Mouse (Mus musculus): ENCODE data around the gene Fancc. TPM values are rescaled to one million over a fixed set of nuclear protein-coding genes. Genes with fewer than 3 reads are reported as not detected.
A peak's percentile ranks its signal among the peaks of the same experiment; 100 is the strongest.

Gene Fancc
- total RNA-seq, 2 experiments from 2014 or later: 7.8 to 8.3 TPM

DNA sequence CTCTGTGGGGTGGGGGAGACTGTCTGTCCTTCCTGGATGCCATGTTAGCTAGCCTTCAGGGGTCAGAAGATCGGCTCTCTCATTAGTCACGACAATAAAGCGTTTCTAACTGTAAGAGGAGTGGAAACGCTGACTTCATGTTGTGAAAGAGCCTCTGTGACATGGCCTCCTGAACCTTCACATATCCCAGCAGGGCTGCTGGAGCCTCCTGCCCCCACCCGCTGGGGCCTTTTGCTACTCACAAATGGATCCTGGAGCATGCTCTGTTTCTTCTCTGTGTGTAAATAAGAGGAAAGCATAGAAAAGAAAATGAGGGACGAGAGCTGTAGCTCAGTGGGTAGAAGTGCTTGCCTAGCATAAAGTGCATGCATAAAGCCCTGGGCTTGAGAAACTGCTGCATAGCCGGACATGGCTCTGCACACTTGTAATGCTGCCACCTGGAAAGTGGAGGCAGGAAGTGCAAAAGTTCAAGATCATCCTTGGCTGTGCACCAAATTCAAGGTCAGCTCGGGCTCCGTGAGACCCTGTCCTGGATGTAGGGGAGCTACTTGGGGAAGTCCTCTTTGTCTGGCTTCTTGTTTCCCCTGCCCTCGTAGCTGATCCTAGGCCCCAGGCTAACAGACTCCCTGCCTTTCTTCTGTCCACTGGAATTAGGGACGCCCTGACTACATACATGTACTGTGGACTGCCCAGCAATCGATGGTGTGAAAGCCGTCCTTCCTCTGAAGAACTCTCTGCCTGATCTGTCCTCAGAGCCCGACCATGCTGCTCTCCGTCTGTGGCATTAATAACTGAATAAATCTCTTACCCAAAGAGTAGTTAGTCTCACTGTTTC, 202.5 kb downstream of the Fancc start:
- Histone ChIP-seq H3K4me3 (no peak overlapping the region), H3K27ac (peak overlapping the region; percentile 12; the same call in 1 of the 2 replicates)
- no peak for TF ChIP-seq CTCF (IDR thresholded peaks at IDR 0.05)
- DNase-seq (ENCODE audit: extremely low spot score in 1 of 2, low spot score in 2 of 2): no peak
- intact Hi-C loops (cut with DNase I): no loop called here

- DNase-seq (ENCODE audit: extremely low spot score in 1 of 2, low spot score in 2 of 2): no peak
- intact Hi-C loops (cut with DNase I): no loop called here
- Histone ChIP-seq H3K27ac (peak overlapping the region; percentile 12; the same call in 1 of the 2 replicates), H3K4me3 (no peak overlapping the region)
- no peak for TF ChIP-seq CTCF (IDR thresholded peaks at IDR 0.05)
Measured at GRCm38 (mm10) chr13:63293647-63294046, 203.4 kb downstream of the Fancc start.

DNA sequence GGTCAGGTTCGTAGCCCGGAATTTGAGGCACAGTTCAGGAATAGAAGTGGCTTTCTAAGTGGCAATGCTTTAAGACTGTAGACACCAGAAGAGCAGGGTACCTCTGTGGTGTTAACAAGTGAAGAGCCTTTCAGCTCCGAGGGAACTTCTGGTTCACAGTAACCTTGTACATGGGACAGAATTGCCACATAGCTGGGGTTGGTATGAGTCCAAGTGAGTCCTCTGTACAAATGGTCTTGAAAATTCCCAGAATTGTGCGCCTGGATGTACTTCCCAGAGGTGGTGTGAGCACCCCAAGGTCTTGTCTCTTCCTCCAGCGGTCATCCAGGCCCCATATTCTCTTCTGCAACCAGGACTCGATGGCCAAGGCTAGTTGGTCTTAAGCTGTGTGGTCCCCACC, 206.1 kb downstream of the Fancc start:
- TF ChIP-seq CTCF (IDR thresholded peaks at IDR 0.05): no peak
- Histone ChIP-seq H3K4me3 (no peak overlapping the region), H3K27ac (no peak overlapping the region)
- no peak for DNase-seq (ENCODE audit: extremely low spot score in 1 of 2, low spot score in 2 of 2)
- intact Hi-C loops (cut with DNase I): no loop called here

DNA sequence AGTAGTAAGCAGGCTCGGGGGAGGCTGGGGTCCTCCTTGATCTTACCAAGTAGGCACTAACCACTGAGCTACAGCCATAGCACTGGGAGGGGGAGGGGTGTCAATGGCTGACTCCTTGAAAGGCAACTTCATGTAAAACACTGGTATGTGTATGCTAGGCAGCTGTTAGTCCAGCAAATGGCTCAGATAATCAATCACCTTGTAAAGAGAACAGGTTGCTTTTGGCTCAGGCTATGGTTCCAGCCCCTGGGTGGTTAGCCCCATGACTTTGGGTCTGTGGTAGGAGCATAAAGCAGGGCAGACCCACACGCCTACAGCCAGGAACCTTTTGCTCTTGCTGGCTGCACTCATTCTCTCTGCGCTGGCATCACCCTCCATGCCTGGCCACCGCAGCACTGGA, 207.0 kb downstream of the Fancc start:
- Histone ChIP-seq H3K27ac (no peak overlapping the region), H3K4me3 (no peak overlapping the region)
- no peak for DNase-seq (ENCODE audit: extremely low spot score in 1 of 2, low spot score in 2 of 2)
- intact Hi-C loops (cut with DNase I): no loop called here
- TF ChIP-seq CTCF (IDR thresholded peaks at IDR 0.05): no peak

DNA sequence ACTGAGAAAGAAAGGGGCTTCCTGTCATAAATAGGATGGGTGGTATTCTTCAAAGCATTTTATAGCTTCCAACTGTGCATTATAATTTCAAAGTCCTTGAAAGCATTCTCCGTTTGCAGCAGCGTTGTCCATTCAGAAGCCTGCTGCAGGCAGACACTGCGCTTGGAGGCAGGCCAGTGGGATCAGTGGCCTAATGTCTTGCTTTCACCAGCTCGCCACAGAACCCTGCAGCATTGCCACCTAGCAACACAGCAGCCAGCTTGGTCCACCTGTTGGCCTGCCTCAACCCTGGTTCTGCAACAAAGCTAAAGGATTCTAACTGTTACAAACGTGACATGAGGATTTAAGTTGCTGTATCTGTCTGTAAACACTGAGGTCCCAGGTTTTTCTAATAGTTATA, 207.4 kb downstream of the Fancc start:
- TF ChIP-seq CTCF (IDR thresholded peaks at IDR 0.05): no peak
- Histone ChIP-seq H3K27ac (no peak overlapping the region), H3K4me3 (no peak overlapping the region)
- intact Hi-C loops (cut with DNase I): loop anchor here (2.0 kb wide), 1 partner anchor 39 kb away; no protein-coding TSS in a partner anchor
- DNase-seq (ENCODE audit: extremely low spot score in 1 of 2, low spot score in 2 of 2): no peak

GRCm38 (mm10) chr13:63289152-63289551, 207.9 kb downstream of the Fancc start:
- DNase-seq (ENCODE audit: extremely low spot score in 1 of 2, low spot score in 2 of 2): no peak
- Histone ChIP-seq H3K27ac (no peak overlapping the region), H3K4me3 (no peak overlapping the region)
- intact Hi-C loops (cut with DNase I): loop anchor here (2.0 kb wide), 1 partner anchor 40 kb away; no protein-coding TSS in a partner anchor
- TF ChIP-seq CTCF (IDR thresholded peaks at IDR 0.05): no peak

DNA sequence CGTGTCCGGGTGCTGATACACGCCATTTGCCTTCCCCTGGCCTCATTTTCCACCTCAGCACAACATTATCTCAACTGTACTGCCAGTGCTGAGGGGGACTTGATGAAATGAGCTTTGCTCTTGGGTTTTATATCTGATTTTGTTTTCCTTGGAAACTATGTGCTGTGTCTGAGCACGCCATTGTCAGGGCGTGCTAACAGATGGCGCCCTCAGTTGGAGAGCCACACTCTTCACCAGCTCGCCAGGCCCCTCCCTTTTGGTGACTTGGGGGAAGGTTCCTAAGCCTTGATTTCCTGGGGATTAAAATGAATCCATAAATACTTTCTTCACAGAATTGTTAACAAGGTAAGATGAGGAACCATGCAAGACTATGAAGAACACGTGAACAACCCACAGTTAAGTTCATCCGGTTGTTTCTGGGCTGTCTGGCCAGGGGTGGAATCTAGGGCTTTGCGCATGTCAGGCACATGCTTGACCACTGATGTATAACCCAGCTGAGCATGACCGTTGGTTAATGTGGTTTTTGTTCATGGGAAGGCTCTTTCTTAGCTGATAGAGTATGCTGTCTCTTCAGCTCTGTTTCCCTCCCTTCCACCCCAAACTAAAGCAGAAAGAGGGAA, 210.5 kb downstream of the Fancc start:
- intact Hi-C loops (cut with DNase I): no loop called here
- Histone ChIP-seq H3K4me3 (no peak overlapping the region), H3K27ac (no peak overlapping the region)
- no peak for DNase-seq (ENCODE audit: extremely low spot score in 1 of 2, low spot score in 2 of 2)
- TF ChIP-seq CTCF (IDR thresholded peaks at IDR 0.05): no peak; the same call in 1 of the 2 replicates

DNA sequence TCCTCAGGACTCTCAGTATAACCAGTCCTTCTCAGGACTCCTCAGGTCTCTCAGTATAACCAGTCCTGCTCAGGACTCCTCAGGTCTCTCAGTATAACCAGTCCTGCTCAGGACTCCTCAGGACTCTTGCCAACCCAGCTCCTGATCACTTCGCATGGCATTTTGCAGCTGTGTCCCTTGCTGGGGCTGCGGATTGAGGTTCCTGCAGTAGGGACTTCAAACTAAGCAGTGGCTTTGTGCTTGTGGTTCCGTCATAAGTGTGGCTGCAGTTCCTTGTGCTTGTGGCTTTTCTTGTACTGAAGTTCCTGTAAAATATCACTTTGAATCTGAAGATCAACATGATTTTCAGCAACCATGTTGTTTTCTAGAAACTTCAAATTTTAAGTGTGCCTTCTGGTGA, 212.3 kb downstream of the Fancc start:
- intact Hi-C loops (cut with DNase I): no loop called here
- no peak for DNase-seq (ENCODE audit: extremely low spot score in 1 of 2, low spot score in 2 of 2)
- H3K27ac ChIP-seq: no peak overlapping the region
- TF ChIP-seq CTCF (IDR thresholded peaks at IDR 0.05): no peak
- no peak overlapping the region for H3K4me3 ChIP-seq

GRCm38 (mm10) chr13:63283236-63283635, 213.8 kb downstream of the Fancc start:
- DNase-seq (ENCODE audit: extremely low spot score in 1 of 2, low spot score in 2 of 2): no peak
- no peak overlapping the region for H3K27ac ChIP-seq
- no peak for TF ChIP-seq CTCF (IDR thresholded peaks at IDR 0.05)
- no peak overlapping the region for H3K4me3 ChIP-seq
- intact Hi-C loops (cut with DNase I): no loop called here

DNA sequence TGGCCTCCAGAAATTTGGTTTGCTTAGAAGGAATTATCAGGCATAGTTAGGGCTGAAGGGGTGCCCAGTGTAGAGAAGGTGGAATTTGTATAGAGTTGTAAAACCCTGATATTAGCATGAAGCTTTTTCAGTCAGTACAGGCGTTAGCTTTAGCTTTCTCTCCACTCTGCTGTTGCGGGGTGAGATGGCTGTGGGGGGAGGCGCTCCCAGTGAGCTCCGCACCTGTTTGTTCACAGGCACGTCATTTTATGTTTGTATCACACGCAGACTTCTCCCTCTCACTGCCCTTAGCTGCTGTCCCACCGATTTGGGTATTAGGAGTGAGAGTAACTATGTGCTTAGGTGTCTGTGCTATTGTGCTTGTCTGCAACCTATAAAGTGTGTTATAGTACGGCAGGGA, 215.9 kb downstream of the Fancc start:
- Histone ChIP-seq H3K27ac (no peak overlapping the region), H3K4me3 (no peak overlapping the region)
- no peak for DNase-seq (ENCODE audit: extremely low spot score in 1 of 2, low spot score in 2 of 2)
- intact Hi-C loops (cut with DNase I): no loop called here
- no peak for TF ChIP-seq CTCF (IDR thresholded peaks at IDR 0.05)

GRCm38 (mm10) chr13:63280344-63280743, 216.7 kb downstream of the Fancc start:
- H3K4me3 ChIP-seq: no peak overlapping the region
- DNase-seq (ENCODE audit: extremely low spot score in 1 of 2, low spot score in 2 of 2): no peak
- intact Hi-C loops (cut with DNase I): no loop called here
- H3K27ac ChIP-seq: no peak overlapping the region
- TF ChIP-seq CTCF (IDR thresholded peaks at IDR 0.05): no peak

DNA sequence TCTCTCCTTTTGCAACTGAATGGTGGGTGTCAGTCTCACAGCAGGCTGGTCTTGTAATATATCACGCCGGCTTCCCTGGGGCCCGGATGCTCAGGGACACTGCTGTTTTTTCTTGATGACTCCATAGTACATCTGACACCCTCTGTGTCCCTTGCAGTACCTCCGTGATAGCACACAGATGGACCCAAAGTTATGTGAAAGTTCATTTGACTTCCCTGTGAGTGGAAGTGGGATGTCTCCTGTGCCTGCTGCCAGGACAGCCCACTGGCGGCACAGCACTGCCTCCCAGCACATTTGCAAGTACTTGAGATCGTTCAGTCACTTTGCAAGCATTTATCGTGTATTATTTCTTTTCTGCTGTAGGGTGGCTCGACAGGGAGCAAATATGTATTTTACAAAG, 217.3 kb downstream of the Fancc start:
- DNase-seq (ENCODE audit: extremely low spot score in 1 of 2, low spot score in 2 of 2): no peak
- no peak for TF ChIP-seq CTCF (IDR thresholded peaks at IDR 0.05)
- Histone ChIP-seq H3K4me3 (no peak overlapping the region), H3K27ac (no peak overlapping the region)
- intact Hi-C loops (cut with DNase I): no loop called here
